Mouse (Mus musculus) cortical plate, adult 2 months (tissue): Measurements from ENCODE around the gene Zfp956. TPM values are rescaled to one million over a fixed set of nuclear protein-coding genes. Genes with fewer than 3 reads are reported as not detected.
"Not testable (repeated sequence)": the region's sequence is repeated elsewhere in the genome, so short reads cannot be mapped to it uniquely, and the experiment has no call there.

Experiments
- H3K27ac ChIP-seq: fragments of 200-500 bp; 2 replicates; pipeline ENCODE4 v1.5.1; 2012; ENCODE audit warnings: low read length, control low read depth, inconsistent platforms; ENCODE audit not compliant: insufficient read depth
- H3K4me1 ChIP-seq: fragments of 200-500 bp; 2 replicates; pipeline ENCODE4 v1.6.1; 2011; ENCODE audit warnings: low read length; ENCODE audit not compliant: control insufficient read depth, insufficient read depth
- H3K4me3 ChIP-seq: fragments of 200-500 bp; 2 replicates; pipeline ENCODE4 v1.5.1; 2011; ENCODE audit warnings: mild to moderate bottlenecking, low read length, control low read depth; ENCODE audit not compliant: insufficient read depth
- CTCF ChIP-seq: fragments of 200-500 bp; IDR thresholded peaks from 2 replicates; pipeline ENCODE4 v1.5.1; 2011; ENCODE audit warnings: mild to moderate bottlenecking, control low read depth, low read length; ENCODE audit not compliant: insufficient read depth; ENCODE audit errors: extremely low read depth
- POLR2A ChIP-seq: fragments of 200-500 bp; IDR thresholded peaks from 2 replicates; pipeline ENCODE4 v1.6.1; 2011; ENCODE audit warnings: mild to moderate bottlenecking, low read length, control low read depth; ENCODE audit not compliant: insufficient read depth; ENCODE audit errors: extremely low read depth
- polyA plus RNA-seq: library from polyadenylated mRNA; depleted of rRNA; stranded (reverse); fragments of >200 nt; gene quantifications from 2 replicates; pipeline ENCODE4 v1.2.3, GENCODE M21; 2012; rRNA removed

Zfp956 gene
- polyA plus RNA-seq, 1 experiment = 27.1 TPM

DNA sequence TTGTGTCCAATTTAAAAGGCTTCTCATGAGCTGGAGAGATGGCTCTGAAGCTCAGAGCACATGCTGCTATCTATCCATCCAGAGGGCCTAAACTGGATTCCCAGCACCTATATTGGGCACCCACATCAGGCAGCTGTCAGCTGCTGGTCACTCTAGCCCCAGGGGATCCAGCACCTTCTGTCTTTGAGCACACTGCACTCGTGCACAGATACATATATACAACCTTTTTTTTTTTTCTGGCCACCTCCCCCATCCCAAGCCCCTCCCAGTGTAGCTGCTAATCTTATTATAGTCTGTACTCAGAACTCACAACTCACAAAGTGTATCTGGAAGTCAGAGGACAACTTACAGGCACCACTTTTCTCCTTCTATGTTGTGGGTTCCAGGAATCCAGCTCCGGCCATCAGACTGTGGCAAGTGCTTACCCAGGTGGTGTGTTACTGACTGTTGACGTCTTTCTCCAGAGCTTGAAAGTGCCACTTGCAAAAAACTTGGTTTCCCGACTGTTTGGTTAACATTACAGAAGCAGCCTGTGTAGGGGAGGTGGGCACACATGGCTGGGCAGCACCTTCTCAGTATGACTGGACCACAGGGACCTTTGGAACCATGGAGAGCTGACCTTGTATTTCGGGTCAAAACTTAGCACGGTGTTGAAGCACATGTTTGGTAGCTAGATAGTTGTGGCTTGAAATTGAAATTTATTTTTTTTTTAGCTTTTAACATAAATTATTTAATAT is 7.7 kb downstream of the Zfp956 start:
- Histone ChIP-seq H3K4me3 (no peak overlapping the region), H3K4me1 (no peaks in the 10 kb centered on the region), H3K27ac (no peak overlapping the region)
- no peak for TF ChIP-seq CTCF
- no peak for TF ChIP-seq POLR2A

DNA sequence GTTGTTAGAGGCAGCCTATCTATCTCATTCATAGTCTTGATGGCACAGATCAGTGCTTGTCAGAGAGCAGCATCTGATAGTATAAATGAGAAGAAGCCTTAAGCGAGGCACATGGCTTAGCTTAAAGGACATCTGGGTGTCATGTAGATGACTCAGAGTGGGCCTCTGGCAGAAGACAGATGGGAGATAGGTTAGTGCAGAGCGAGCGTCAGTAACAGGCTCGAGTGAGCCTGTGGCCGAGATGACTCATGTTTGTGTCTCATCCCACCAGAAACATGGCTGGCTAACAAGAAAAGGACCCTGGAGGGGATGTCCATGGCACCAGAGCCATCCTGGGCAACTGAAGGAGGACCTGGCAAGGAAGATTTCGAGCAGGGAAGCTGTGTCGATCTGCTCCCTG is 9.9 kb downstream of the Zfp956 start:
- Histone ChIP-seq H3K27ac (no peak overlapping the region), H3K4me1 (no peaks in the 10 kb centered on the region), H3K4me3 (no peak overlapping the region)
- TF ChIP-seq POLR2A (no peak), CTCF (no peak)

DNA sequence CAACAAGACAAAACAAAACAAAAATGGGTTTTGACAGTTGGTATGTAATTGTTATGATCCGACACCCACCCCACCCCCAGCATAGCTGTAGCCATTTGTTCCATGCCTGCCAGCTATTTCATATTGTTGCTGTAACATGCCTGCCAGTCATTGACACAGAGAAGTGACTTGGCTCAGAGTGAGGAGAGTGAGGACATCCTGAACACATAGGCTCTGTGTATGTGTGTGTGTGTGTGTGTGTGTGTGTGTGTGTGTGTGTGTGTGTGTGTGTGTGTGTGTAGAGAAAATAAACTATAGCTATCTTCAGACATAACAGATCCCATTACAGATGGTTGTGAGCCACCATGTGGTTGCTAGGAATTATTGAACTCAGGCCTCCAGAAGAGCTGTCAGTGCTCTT is 15.0 kb downstream of the Zfp956 start:
- not testable (repeated sequence) for H3K4me3 ChIP-seq, H3K27ac ChIP-seq

DNA sequence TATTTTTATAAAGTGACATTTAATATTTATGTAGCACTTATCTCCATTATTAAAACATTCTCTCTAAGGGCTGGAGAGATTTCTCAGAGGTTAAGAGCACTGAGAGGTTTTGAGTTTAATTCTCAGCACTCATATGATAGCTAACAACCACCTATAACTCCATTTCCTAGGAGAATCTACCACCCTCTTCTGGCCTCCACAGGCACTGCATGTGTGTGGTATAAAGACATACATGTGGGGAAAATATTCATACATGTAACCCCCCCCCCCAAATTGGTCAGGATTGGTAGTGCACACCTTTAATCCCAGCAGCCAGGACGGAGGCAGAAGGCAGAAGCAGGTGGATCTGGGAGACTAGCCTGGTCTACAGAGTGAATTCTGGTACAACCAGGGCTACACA is 21.4 kb downstream of the Zfp956 start:
- TF ChIP-seq CTCF (no peak), POLR2A (no peak)
- Histone ChIP-seq H3K4me1 (no peaks in the 10 kb centered on the region), H3K4me3 (no peak overlapping the region), H3K27ac (no peak overlapping the region)

More for the DNA sequence above, 15.0 kb downstream of the Zfp956 start:
- not testable (repeated sequence) for H3K4me1 ChIP-seq

DNA sequence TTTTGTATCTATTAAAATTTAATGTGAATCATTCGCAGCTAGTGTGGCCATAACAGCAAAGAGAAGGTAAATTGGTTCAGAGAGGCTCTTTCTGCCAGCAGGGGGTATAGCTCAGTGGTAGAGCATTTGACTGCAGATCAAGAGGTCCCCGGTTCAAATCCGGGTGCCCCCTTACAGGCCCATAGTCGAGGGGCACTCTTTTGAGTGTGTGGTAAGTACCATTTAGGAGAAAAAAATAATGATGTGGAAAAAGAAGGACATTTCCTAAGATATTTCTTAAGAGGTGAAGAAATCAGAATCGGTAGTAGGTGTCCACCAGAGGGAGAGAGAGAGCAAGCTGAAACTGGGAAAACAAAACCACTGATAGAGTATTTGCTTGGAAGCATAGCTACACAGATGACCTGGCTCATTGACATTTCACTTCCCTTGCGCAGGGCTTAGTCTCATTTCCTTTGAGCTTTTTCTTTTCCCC is 25.7 kb downstream of the Zfp956 start:
- Histone ChIP-seq H3K27ac (no peak overlapping the region), H3K4me3 (no peak overlapping the region), H3K4me1 (no peaks in the 10 kb centered on the region)
- TF ChIP-seq POLR2A (no peak), CTCF (no peak)

GRCm38 (mm10) chr6:47983936-47984335 is 30.7 kb downstream of the Zfp956 start:
- no peaks in the 10 kb centered on the region; the same call in 1 of the 2 replicates for H3K4me1 ChIP-seq
- TF ChIP-seq POLR2A (no peak), CTCF (no peak)
- no peak overlapping the region for H3K4me3 ChIP-seq
- no peak overlapping the region for H3K27ac ChIP-seq

- TF ChIP-seq CTCF (no peak), POLR2A (no peak)
- Histone ChIP-seq H3K4me1 (no peaks in the 10 kb centered on the region), H3K4me3 (no peak overlapping the region), H3K27ac (no peak overlapping the region)
These were observed 42.5 kb downstream of the Zfp956 start for GRCm38 (mm10) chr6:47995661-47996060.

DNA sequence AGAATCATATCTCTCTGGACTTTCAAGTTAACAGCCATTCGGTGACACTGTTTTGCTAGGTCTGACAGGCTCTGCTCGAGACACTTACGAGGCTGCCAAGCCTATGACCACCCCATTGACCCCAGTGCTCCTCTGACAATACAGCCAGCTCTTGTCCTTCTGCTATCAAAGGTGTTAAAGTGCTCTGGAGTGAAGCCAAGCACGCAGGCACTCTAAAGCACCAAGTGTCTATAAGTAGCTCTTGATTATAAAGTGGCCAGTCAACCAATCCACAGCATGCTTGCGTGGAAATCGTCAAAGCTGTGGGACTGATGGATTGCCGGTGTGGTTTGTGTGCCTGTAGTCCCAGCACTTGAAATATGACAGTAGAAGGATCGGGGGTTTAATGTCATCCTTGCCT is 57.5 kb downstream of the Zfp956 start:
- Histone ChIP-seq H3K4me3 (no peak overlapping the region), H3K4me1 (no peaks in the 10 kb centered on the region), H3K27ac (no peak overlapping the region)
- no peak for TF ChIP-seq POLR2A
- TF ChIP-seq CTCF = no peak

Other genes starting within 250 kb of the Zfp956 start
- 29.4 and 33.2 TPM in 2 replicates for gene Pdia4, start 140.0 kb upstream of the Zfp956 start, polyA plus RNA-seq
- 2.0 and 2.3 TPM in 2 replicates for gene Zfp786, start 122.5 kb upstream of the Zfp956 start, polyA plus RNA-seq
- gene Zfp398, start 117.7 kb upstream of the Zfp956 start, polyA plus RNA-seq = 14.2 and 14.6 TPM in 2 replicates
- gene Zfp282, start 76.2 kb upstream of the Zfp956 start, polyA plus RNA-seq = 10.0 TPM in 2 replicates
- gene Zfp212, start 32.9 kb upstream of the Zfp956 start, polyA plus RNA-seq = 11.1 and 11.2 TPM in 2 replicates
- 18.1 and 18.9 TPM in 2 replicates for gene Zfp777, start 95.5 kb downstream of the Zfp956 start, polyA plus RNA-seq
- 26.3 and 27.0 TPM in 2 replicates for gene Zfp746, start 133.2 kb downstream of the Zfp956 start, polyA plus RNA-seq